In the genomic region with DNA sequence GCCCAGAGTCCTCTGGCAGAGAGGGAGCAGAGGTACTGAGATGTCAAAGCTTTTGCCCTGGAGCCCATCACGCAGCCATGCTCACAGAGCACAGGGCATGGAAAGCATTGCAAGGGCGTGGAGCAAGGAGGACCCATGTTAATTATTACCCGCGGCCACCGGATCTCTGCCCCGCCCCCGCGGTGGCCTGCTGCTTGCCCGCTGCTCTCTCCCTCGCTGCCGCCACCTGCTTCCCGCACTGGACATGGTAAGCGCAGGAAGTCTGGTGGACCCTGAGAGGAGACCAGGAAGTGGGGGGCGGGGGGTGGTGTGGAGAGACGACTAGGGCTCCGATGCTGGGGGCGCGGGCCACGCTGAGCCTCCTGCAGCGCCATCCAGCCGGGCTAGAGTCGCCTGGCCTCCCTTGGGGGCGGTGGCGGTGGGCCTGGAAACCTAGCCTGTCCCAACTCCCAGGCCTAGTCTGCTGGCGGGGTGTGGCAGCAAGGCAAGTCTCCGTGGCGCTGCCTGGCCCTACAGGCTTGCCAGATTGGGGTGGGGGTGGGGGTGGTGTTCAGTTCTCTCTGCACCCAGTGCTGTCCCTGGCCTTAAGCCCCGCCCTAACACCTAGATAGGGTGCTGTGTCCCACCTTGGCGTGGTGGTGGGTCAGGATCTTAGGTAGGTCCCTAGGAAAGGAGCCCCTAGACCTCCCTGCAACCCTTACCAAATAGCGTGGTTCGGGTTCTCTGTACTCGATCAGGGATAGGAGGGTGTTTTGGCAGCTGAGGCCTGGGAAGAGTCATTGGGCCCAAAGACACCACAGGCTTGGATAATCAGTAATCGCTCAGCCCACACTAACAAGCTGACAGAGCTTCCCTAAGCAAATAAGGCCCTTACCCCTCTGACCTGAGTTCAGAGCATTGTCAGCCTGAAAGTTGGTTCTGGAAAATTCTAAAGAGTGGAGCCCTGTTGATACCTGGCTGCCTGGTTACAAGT, we compare ENCODE assay signal across 8 mouse cellular contexts. TPM values are rescaled to one million over a fixed set of nuclear protein-coding genes. Genes with fewer than 3 reads are reported as not detected.
DNase-seq lines count a peak whose midpoint lies in the region; ATAC-seq and TF ChIP-seq lines count a peak whose summit lies in the region.

A gene (plus strand): TSS at position 162 of the 973 bp plus-strand sequence.

- no peaks in the 10 kb centered on the region for H3K4me1 ChIP-seq in cortical plate, adult 2 months (ENCODE audit: control insufficient read depth, insufficient read depth, low read length)
- no peaks in the 10 kb centered on the region for H3K4me1 ChIP-seq in stomach, postnatal 0 days (replicated peaks; ENCODE audit: control insufficient read depth, insufficient read depth)

- H3K9me3 ChIP-seq in stomach, postnatal 0 days (ENCODE audit: control insufficient read depth, low read length) = no peaks in the 10 kb centered on the region

- 6% methylated on average over 33 of the region's 33 CpGs for WGBS in large intestine, adult 2 months
- WGBS in stomach, postnatal 0 days = 10% methylated on average over 33 of the region's 33 CpGs

- H3K4me3 ChIP-seq in cortical plate, adult 2 months (ENCODE audit: insufficient read depth, low read length) = peak within 1 kb of the TSS; percentile 16
- H3K4me3 ChIP-seq in stomach, postnatal 0 days (ENCODE audit: low read depth, low read length) = peak within 1 kb of the TSS; percentile 40

- no peak for TF ChIP-seq CTCF in cortical plate, adult 2 months (IDR thresholded peaks at IDR 0.05; ENCODE audit: extremely low read depth, insufficient read depth, low read length)
- peak; percentile 49; the same call in 1 of the 2 replicates for TF ChIP-seq CTCF in stomach, postnatal 0 days (IDR thresholded peaks at IDR 0.05; ENCODE audit: low read depth)

- DNase-seq in urinary bladder, adult 18-20 months (ENCODE audit: low spot score in 2 of 2) = peak; percentile 20 to 41
- DNase-seq in urinary bladder, postnatal 10 days (ENCODE audit: low spot score) = no peak
- peak; percentile 21 to 46 for DNase-seq in heart, postnatal 14 days
- peak; percentile 31 for DNase-seq in large intestine, adult 2 months (ENCODE audit: low read depth, low spot score)
- DNase-seq in lung, postnatal 4 days = peak; percentile 78 to 81
- DNase-seq in stomach, postnatal 0 days (ENCODE audit: low spot score) = peak; percentile 92
- DNase-seq in frontal cortex, postnatal 36 days (ENCODE audit: low spot score in 2 of 2) = no peak

- intact Hi-C loops in heart, postnatal 14 days (cut with DNase I) = no loop called here

- no peaks in the 10 kb centered on the region for H3K36me3 ChIP-seq in stomach, postnatal 0 days (ENCODE audit: control insufficient read depth, insufficient read depth, low read length)

- ATAC-seq in stomach, postnatal 0 days (ENCODE audit: low FRiP score, low TSS enrichment) = peak; percentile 92

- no peak for TF ChIP-seq POLR2A in cortical plate, adult 2 months (IDR thresholded peaks at IDR 0.05; ENCODE audit: extremely low read depth, insufficient read depth, low read length)

- TF ChIP-seq EP300 in stomach, postnatal 0 days (optimal IDR thresholded peaks at IDR 0.05) = no peak

- H3K9ac ChIP-seq in stomach, postnatal 0 days (ENCODE audit: low read length) = peak within 1 kb of the TSS; percentile 72

- no peak within 1 kb of the TSS for H3K27ac ChIP-seq in cortical plate, adult 2 months (ENCODE audit: insufficient read depth, low read length)
- peak within 1 kb of the TSS; percentile 24; the same call in 1 of the 2 replicates for H3K27ac ChIP-seq in stomach, postnatal 0 days (replicated peaks)

- H3K27me3 ChIP-seq in stomach, postnatal 0 days (ENCODE audit: control insufficient read depth, insufficient read depth, low read length) = no peaks in the 10 kb centered on the region

- H3K4me2 ChIP-seq in stomach, postnatal 0 days (replicated peaks; ENCODE audit: low read depth) = peak within 1 kb of the TSS; percentile 74

RNA-seq across cellular contexts. Expression of the gene that starts here (rescaled TPM):
- polyA plus RNA-seq in cortical plate, adult 2 months (2012; rRNA removed) = 10.1 TPM in 2 replicates
- total RNA-seq in heart, postnatal 14 days (2021) = 1 to 10 TPM; 1.4 to 2.7 TPM
- polyA plus RNA-seq in large intestine, adult 2 months (2012; rRNA removed) = 60.3 and 60.5 TPM in 2 replicates
- 95.2 and 96.2 TPM in 2 replicates for polyA plus RNA-seq in stomach, postnatal 0 days (2015; fragmentation: Nextera tagmentation; extraction: Ambion mirVana)

Comparison
In these comparisons a context has a peak if more than half of its experiments do, and no peak if none do; other contexts are left out.
1. DNase-seq: peak in urinary bladder, adult 18-20 months (2 of 2), heart, postnatal 14 days (2 of 2), large intestine, adult 2 months (single experiment), lung, postnatal 4 days (2 of 2) and stomach, postnatal 0 days (single experiment); none in urinary bladder, postnatal 10 days (single experiment) and frontal cortex, postnatal 36 days (0 of 2).